Mouse (Mus musculus) CH12F3 (cell line): Measurements from ENCODE around the gene Iqgap2.

ENCODE experiments used
- in situ Hi-C: fragments of 300-500 bp; cut with MboI; formaldehyde crosslinking; loops from 2 replicates; pipeline ENCODE4 v1.14.3; 2020; ENCODE audit warnings: low sequenced_read_pairs

The Iqgap2 gene

GRCm38 (mm10) chr13:95719320-95720232 lies 172.1 kb downstream of the Iqgap2 start:
- in situ Hi-C loops = loop anchor here (10.0 kb wide), 1 partner anchor 155 kb away; no protein-coding TSS in a partner anchor

DNA sequence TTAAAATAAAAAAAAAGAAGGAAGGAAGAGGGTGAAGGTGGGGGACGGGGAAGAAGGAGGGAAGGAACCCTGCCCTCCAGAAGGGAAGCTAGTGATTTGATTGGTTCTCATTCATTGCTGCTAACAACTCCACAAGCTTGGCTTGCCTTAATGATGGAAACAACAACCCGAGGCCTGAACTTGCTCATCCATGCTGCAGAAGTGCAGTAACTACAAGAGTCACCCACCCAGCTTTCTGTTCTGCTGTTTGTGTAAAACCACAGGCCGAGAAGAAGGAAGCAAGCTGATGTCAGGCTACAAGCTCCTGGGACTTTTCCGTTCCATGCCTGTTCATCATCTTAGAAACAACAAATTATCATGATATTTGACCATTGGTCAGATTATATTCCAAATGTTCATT lies 176.4 kb downstream of the Iqgap2 start:
- in situ Hi-C loops = no loop called here

GRCm38 (mm10) chr13:95714271-95714975 lies 177.3 kb downstream of the Iqgap2 start:
- in situ Hi-C loops = no loop called here

GRCm38 (mm10) chr13:95712570-95713268 lies 179.0 kb downstream of the Iqgap2 start:
- in situ Hi-C loops = no loop called here

DNA sequence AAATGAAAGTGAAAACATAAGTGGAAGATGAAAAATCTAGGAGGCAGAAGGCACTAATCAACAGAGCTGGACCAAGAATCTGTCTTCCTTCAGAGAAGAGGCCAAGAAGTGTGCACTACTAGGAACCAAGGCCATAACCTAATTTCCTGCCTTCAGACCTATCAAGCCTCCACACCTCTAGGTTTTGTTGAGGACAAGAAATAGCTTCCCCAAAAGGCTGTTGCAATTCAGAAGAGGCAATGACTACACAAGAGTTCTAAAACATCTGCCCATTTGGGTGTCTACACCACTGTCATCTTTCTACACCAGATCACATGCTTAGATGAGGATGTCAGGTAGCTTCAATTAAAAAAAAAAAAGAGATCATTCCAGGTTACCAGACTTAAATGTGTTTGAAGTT lies 179.7 kb downstream of the Iqgap2 start:
- in situ Hi-C loops = no loop called here

- in situ Hi-C loops = no loop called here
These were observed 186.1 kb downstream of the Iqgap2 start for GRCm38 (mm10) chr13:95705589-95705988.

- in situ Hi-C loops = no loop called here
These were observed 188.3 kb downstream of the Iqgap2 start for GRCm38 (mm10) chr13:95703376-95703775.

- in situ Hi-C loops = no loop called here
These were observed 193.8 kb downstream of the Iqgap2 start for GRCm38 (mm10) chr13:95697874-95698273.

DNA sequence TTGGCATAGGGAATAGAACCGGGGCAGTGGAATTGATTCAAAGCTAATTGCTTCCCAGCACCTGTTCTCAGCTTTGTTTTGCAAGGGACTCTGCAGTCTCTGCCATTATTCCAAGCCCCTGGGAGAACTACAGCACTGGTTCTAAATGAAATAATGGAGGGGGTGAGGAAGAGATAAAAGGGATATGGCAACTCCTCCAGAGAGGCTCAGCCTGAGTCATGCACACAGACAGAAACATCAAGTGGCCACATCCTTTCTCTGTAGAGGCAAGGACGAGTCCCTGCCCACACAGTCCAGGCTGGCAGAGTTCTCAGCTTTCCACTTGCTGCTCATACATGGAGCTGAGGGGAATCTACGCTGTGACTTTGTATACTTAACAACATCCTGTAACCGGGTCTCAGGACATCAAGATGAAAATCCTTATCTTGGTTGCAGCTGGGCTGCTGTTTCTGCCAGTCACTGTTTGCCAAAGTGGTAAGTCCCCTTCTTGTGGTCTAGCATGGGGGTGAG lies 195.0 kb downstream of the Iqgap2 start, which contains the start of gene F2rl2:
F2rl2 (plus strand) TSS at position 200 of the 510 bp plus-strand sequence.
- in situ Hi-C loops = no loop called here

DNA sequence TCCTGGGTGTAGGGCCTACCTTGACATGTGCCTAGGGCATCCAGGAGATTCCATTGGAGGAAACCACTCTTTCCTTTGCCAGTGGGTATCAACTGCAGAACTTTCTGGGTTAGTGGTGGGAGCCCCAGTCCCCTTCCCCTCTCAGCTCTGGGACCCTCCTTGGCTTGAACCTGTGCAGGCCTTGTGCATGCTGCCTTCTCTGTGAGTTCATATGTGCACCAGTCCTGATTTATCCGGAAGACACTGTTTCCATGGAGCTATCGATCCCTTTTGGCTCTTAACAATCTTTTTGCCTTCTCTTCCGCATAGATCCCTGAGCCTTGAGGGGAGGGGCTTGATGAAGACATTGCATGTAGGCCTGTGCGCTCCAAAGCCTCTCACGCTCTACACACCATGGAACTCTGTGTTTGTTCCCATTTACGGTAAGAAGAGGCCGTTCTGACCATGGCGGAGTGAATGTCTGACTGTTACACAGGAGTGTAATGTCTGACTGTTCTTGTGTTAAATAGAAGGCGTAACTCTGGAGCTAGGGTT lies 195.5 kb downstream of the Iqgap2 start:
- in situ Hi-C loops = no loop called here

DNA sequence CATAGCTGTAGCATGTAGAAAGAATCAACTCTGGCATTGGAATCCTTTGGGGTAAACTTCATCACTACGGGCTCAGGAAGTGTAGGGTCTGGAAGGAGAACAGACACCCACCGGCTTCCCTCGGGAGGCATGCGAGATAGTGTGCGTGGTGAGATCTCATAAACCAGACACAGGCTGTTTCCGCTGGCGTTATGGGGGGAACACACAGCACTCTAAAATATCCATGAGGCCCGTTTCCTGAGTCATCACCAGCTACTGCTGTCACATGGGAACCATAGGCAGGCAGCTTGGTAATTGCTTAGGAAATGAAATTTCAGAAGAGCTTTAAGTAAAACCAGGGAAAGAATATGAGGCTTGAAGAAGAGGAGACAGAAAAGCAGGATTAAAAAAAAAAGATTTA lies 199.5 kb downstream of the Iqgap2 start:
- in situ Hi-C loops = no loop called here

DNA sequence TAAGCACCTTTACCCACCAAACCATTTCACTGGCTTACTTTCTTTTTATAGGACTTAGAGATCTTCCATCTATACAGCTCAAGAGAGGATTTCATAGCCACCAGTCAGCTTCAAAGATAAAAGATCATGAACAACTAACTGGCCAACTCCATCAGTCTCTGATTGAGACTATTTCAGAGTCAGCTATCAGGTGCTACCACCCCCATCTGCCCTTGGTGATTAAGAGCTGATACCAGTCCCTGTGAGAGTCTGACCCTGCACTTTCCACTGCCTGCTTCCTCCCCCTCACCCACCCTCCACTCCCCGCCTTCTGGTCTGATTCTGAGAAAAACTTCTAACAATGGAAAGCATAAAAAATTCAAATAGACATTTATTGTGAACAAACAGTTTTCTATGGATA lies 203.1 kb downstream of the Iqgap2 start:
- in situ Hi-C loops = no loop called here

DNA sequence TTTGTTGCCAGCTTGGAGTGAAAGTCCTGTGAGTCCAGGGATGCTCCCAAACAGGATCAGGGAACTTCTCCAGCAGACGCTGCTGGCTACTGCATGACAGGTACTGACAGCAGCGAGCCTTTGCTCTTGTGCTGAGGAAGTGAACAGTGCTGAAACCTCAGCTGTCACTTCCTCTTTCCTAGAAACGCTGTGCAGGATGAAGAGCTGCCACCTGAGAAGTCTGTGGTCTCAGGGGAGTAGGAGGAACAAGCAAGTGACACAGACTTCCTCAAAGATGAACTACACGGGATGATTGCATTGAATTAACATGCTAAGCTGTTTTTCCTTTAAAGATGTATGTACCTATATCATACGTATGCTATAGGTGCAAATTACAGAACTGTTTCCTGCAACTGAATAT lies 206.0 kb downstream of the Iqgap2 start:
- in situ Hi-C loops = no loop called here

GRCm38 (mm10) chr13:95684656-95685244 lies 207.0 kb downstream of the Iqgap2 start:
- in situ Hi-C loops = no loop called here

- in situ Hi-C loops = no loop called here
These were observed 212.2 kb downstream of the Iqgap2 start for GRCm38 (mm10) chr13:95679491-95679941.

DNA sequence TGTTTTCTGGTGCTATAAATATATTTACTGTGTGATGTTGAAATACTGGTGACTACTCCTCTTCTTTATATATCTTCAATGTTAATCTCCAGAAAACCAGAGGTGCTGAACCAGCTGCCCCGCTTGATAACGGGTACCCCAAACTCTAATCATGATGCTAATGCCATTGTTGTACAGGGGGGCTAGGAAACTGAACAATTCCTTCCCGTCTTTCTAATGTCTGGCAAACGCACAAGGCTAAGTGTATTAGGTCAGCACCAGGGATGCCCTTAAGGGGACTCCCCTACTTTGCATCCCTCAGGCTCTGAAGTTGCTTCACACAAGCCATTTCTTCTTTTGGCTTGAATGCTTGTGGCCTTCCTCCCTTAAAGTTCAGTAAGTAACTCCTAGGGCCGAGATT lies 212.6 kb downstream of the Iqgap2 start:
- in situ Hi-C loops = no loop called here

GRCm38 (mm10) chr13:95672372-95672771 lies 219.3 kb downstream of the Iqgap2 start:
- in situ Hi-C loops = no loop called here

DNA sequence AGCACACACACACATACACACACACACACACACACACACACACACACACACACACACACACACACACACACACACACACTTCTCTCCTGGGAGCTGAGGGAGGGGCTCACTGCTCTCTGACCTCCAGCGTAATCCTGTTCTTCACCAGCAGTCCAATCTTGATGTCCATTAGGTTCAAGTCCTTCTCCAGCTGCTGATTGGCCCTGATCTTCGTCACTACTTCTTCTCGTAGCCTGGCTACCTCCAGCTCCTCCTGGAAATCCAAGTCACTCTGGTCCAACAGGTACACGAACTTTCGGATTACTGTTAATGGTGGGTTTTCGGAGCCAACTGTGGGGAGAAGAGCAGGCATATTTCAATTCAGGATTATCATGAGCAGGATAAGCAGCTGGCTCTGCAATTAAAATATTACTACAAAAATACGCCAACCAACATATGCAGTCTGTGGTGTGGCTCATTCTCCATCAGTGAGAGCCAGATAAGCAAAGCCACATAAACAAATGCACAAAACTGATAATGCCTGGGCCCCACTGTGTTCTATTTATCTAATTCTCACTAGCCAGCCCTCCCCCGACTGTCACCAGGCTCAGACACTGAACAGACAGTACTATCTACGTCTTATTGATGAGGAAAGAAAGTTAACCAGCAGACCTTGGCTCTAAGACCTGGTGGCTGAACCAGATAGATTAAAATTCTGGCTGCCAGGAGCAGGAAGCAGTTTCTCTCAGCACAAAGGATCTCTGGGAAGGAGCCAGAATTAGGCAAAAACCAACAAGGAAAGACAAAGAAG lies 220.4 kb downstream of the Iqgap2 start:
- in situ Hi-C loops = no loop called here

GRCm38 (mm10) chr13:95670534-95670933 lies 221.2 kb downstream of the Iqgap2 start:
- in situ Hi-C loops = no loop called here

- in situ Hi-C loops = no loop called here
These were observed 224.5 kb downstream of the Iqgap2 start for GRCm38 (mm10) chr13:95667260-95667659.
